Mouse (Mus musculus) heart, adult 2 months (tissue): ENCODE results near the gene Tbc1d30.

ENCODE experiments used
- CTCF ChIP-seq: fragments of 200-600 bp; IDR thresholded peaks from 2 replicates; pipeline ENCODE4 v1.8.1; 2022; ENCODE audit warnings: antibody characterized with exemption, mild to moderate bottlenecking, moderate library complexity
- EP300 ChIP-seq: fragments of 200-500 bp; IDR thresholded peaks from 2 replicates; pipeline ENCODE4 v1.6.1; 2011; ENCODE audit warnings: low read depth, low read length, control low read depth; ENCODE audit not compliant: insufficient read depth
- POLR2A ChIP-seq: fragments of 200-500 bp; IDR thresholded peaks from 2 replicates; pipeline ENCODE4 v1.6.1; 2011; ENCODE audit warnings: mild to moderate bottlenecking, low read depth, low read length, control low read depth; ENCODE audit not compliant: insufficient read depth

DNA sequence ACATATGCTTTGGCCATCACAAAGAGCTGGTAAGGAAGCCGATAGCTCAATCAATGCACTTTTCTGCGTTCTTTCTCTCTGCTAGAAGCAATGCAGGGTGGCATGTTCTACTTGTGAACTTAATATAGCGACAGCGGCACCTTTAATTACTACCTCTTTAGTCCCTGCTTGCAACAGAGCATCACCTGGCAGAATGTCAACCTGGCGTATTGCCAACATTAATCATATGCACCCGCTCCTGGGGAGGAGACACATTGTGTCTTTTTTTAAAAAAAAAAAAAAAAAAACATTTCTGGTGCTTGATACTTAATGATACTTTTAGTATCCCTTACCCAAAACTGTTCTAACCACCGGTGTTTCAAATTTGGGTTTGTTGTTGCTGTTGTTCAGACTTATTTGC is 27.6 kb downstream of the Tbc1d30 start:
- TF ChIP-seq CTCF (no peak), POLR2A (no peak), EP300 (no peak)
